Mouse (Mus musculus): Measurements from ENCODE around the gene Fancd2os. TPM values are rescaled to one million over a fixed set of nuclear protein-coding genes. Genes with fewer than 3 reads are reported as not detected.

Gene Fancd2os
- total and polyA plus RNA-seq, 2 experiments from 2014 or later: not detected

- WGBS: 76% methylated on average over 4 of the region's 4 CpGs
- Histone ChIP-seq H3K9ac (replicated peaks; ENCODE audit: low read depth, low read length) (no peak overlapping the region), H3K4me3 (ENCODE audit: low read depth, low read length) (no peak overlapping the region), H3K9me3 (replicated peaks; ENCODE audit: control insufficient read depth, low read length) (no peaks in the 10 kb centered on the region), H3K27ac (ENCODE audit: low read depth) (no peak overlapping the region), H3K4me1 (ENCODE audit: control insufficient read depth, insufficient read depth) (no peaks in the 10 kb centered on the region), H3K27me3 (ENCODE audit: control insufficient read depth, insufficient read depth, low read length) (no peaks in the 10 kb centered on the region), H3K36me3 (replicated peaks; ENCODE audit: control insufficient read depth, insufficient read depth, low read length) (no peaks in the 10 kb centered on the region), H3K4me2 (ENCODE audit: low read depth, low read length) (no peak overlapping the region)
- no peak for DNase-seq (ENCODE audit: low spot score)
- no peak for ATAC-seq (ENCODE audit: insufficient read depth, low read depth)
- no peak for TF ChIP-seq EP300 (IDR thresholded peaks at IDR 0.05; ENCODE audit: low read depth)
- no peak for TF ChIP-seq CTCF (IDR thresholded peaks at IDR 0.05; ENCODE audit: low read depth)
These were observed 42.5 kb upstream of the Fancd2os start for GRCm38 (mm10) chr6:113643021-113643420.

- no peak for ATAC-seq (ENCODE audit: insufficient read depth, low read depth)
- WGBS: 67% methylated on average over 8 of the region's 8 CpGs
- H3K9ac ChIP-seq (replicated peaks; ENCODE audit: low read depth, low read length): no peak overlapping the region
- H3K9me3 ChIP-seq (replicated peaks; ENCODE audit: control insufficient read depth, low read length): no peaks in the 10 kb centered on the region
- DNase-seq (ENCODE audit: low spot score): no peak
- no peak overlapping the region for H3K4me2 ChIP-seq (ENCODE audit: low read depth, low read length)
- no peak overlapping the region for H3K27ac ChIP-seq (ENCODE audit: low read depth)
- H3K36me3 ChIP-seq (replicated peaks; ENCODE audit: control insufficient read depth, insufficient read depth, low read length): no peaks in the 10 kb centered on the region
- no peak overlapping the region for H3K4me3 ChIP-seq (ENCODE audit: low read depth, low read length)
- TF ChIP-seq EP300 (IDR thresholded peaks at IDR 0.05; ENCODE audit: low read depth) (no peak), CTCF (IDR thresholded peaks at IDR 0.05; ENCODE audit: low read depth) (no peak)
- H3K27me3 ChIP-seq (ENCODE audit: control insufficient read depth, insufficient read depth, low read length): no peaks in the 10 kb centered on the region
- H3K4me1 ChIP-seq (ENCODE audit: control insufficient read depth, insufficient read depth): no peaks in the 10 kb centered on the region
These were observed 42.1 kb upstream of the Fancd2os start for GRCm38 (mm10) chr6:113642605-113643004.

GRCm38 (mm10) chr6:113639201-113639600, 38.7 kb upstream of the Fancd2os start:
- WGBS: 74% methylated on average over 4 of the region's 4 CpGs
- no peaks in the 10 kb centered on the region for H3K4me1 ChIP-seq (ENCODE audit: control insufficient read depth, insufficient read depth)

GRCm38 (mm10) chr6:113638302-113639040, 38.0 kb upstream of the Fancd2os start, which contains the start of gene Irak2:
Gene Irak2, plus strand, starts transcription at chr6:113638467.
- Histone ChIP-seq H3K9ac (replicated peaks; ENCODE audit: low read depth, low read length) (peak within 1 kb of the TSS; percentile 50), H3K9me3 (replicated peaks; ENCODE audit: control insufficient read depth, low read length) (no peaks in the 10 kb centered on the region), H3K4me1 (ENCODE audit: control insufficient read depth, insufficient read depth) (no peaks in the 10 kb centered on the region), H3K36me3 (replicated peaks; ENCODE audit: control insufficient read depth, insufficient read depth, low read length) (no peaks in the 10 kb centered on the region), H3K27ac (ENCODE audit: low read depth) (peak within 1 kb of the TSS; percentile 46), H3K27me3 (ENCODE audit: control insufficient read depth, insufficient read depth, low read length) (no peaks in the 10 kb centered on the region), H3K4me3 (ENCODE audit: low read depth, low read length) (peak within 1 kb of the TSS; percentile 62), H3K4me2 (ENCODE audit: low read depth, low read length) (peak within 1 kb of the TSS; percentile 82)
- WGBS: 8% methylated on average over 37 of the region's 37 CpGs
- TF ChIP-seq EP300 (IDR thresholded peaks at IDR 0.05; ENCODE audit: low read depth) (no peak), CTCF (IDR thresholded peaks at IDR 0.05; ENCODE audit: low read depth) (peak; percentile 99)
- DNase-seq (ENCODE audit: low spot score) (peak; percentile 92), ATAC-seq (ENCODE audit: insufficient read depth, low read depth) (peak; percentile 97)

More at GRCm38 (mm10) chr6:113639201-113639600, 38.7 kb upstream of the Fancd2os start:
- no peaks in the 10 kb centered on the region for H3K9me3 ChIP-seq (replicated peaks; ENCODE audit: control insufficient read depth, low read length)
- no peaks in the 10 kb centered on the region for H3K27me3 ChIP-seq (ENCODE audit: control insufficient read depth, insufficient read depth, low read length)
- H3K9ac ChIP-seq (replicated peaks; ENCODE audit: low read depth, low read length): no peak overlapping the region
- peak overlapping the region; percentile 82; the same call in 1 of the 2 replicates for H3K4me2 ChIP-seq (ENCODE audit: low read depth, low read length)
- H3K27ac ChIP-seq (ENCODE audit: low read depth): no peak overlapping the region
- TF ChIP-seq CTCF (IDR thresholded peaks at IDR 0.05; ENCODE audit: low read depth): no peak
- TF ChIP-seq EP300 (IDR thresholded peaks at IDR 0.05; ENCODE audit: low read depth): no peak
- DNase-seq (ENCODE audit: low spot score): no peak
- no peak for ATAC-seq (ENCODE audit: insufficient read depth, low read depth)
- H3K36me3 ChIP-seq (replicated peaks; ENCODE audit: control insufficient read depth, insufficient read depth, low read length): no peaks in the 10 kb centered on the region
- peak overlapping the region; percentile 62 for H3K4me3 ChIP-seq (ENCODE audit: low read depth, low read length)

- WGBS: 88% methylated on average over 4 of the region's 4 CpGs
- Histone ChIP-seq H3K4me2 (ENCODE audit: low read depth, low read length) (no peak overlapping the region), H3K9me3 (replicated peaks; ENCODE audit: control insufficient read depth, low read length) (no peaks in the 10 kb centered on the region), H3K9ac (replicated peaks; ENCODE audit: low read depth, low read length) (no peak overlapping the region), H3K4me3 (ENCODE audit: low read depth, low read length) (no peak overlapping the region), H3K27ac (ENCODE audit: low read depth) (no peak overlapping the region), H3K27me3 (ENCODE audit: control insufficient read depth, insufficient read depth, low read length) (no peaks in the 10 kb centered on the region), H3K4me1 (ENCODE audit: control insufficient read depth, insufficient read depth) (no peaks in the 10 kb centered on the region), H3K36me3 (replicated peaks; ENCODE audit: control insufficient read depth, insufficient read depth, low read length) (peaks cover 43% of the 10 kb centered on the region)
- TF ChIP-seq EP300 (IDR thresholded peaks at IDR 0.05; ENCODE audit: low read depth) (no peak), CTCF (IDR thresholded peaks at IDR 0.05; ENCODE audit: low read depth) (no peak)
- ATAC-seq (ENCODE audit: insufficient read depth, low read depth): no peak
- no peak for DNase-seq (ENCODE audit: low spot score)
These were observed 32.3 kb upstream of the Fancd2os start for GRCm38 (mm10) chr6:113632863-113633262.
